Mouse (Mus musculus) skeletal muscle tissue, adult 2 months (tissue): ENCODE results near the gene Ttll12.

Experiments used
- DNase-seq: peaks from one replicate; pipeline ENCODE4 v3.0.0-alpha.2; 2012; ENCODE audit warnings: low read depth, low spot score

Ttll12 gene

GRCm38 (mm10) chr15:83527747-83528146 lies 67.2 kb downstream of the Ttll12 start:
- DNase-seq: no peak

- DNase-seq: no peak
Measured at GRCm38 (mm10) chr15:83527092-83527437, 67.9 kb downstream of the Ttll12 start.

GRCm38 (mm10) chr15:83526424-83527091 lies 68.4 kb downstream of the Ttll12 start, which contains the start of gene Bik:
Gene Bik (plus strand): TSS chr15:83526862.
- DNase-seq: no peak
